Mouse (Mus musculus) liver, embryonic 12.5 days (tissue): ENCODE results near the gene Kifc3. TPM values are rescaled to one million over a fixed set of nuclear protein-coding genes. Genes with fewer than 3 reads are reported as not detected.

Experiments
- ATAC-seq: fragments of 200-750 bp; cut with Nextera tagmentation; 2 replicates; pipeline ENCODE4 v1.8.0; 2017; ENCODE audit warnings: moderate number of reproducible peaks, mild to moderate bottlenecking, moderate library complexity
- H3K27ac ChIP-seq: fragments of 300-500 bp; sonication (generic); 2 replicates; pipeline ENCODE4 v1.5.1; 2016; ENCODE audit warnings: mild to moderate bottlenecking
- H3K27me3 ChIP-seq: fragments of 300-500 bp; sonication (generic); replicated peaks from 2 replicates; pipeline ENCODE4 v1.6.1; 2016; ENCODE audit warnings: mild to moderate bottlenecking, moderate library complexity
- H3K36me3 ChIP-seq: fragments of 300-500 bp; sonication (generic); 2 replicates; pipeline ENCODE4 v1.6.1; 2016; ENCODE audit warnings: mild to moderate bottlenecking, moderate library complexity
- H3K4me1 ChIP-seq: fragments of 300-500 bp; sonication (generic); 2 replicates; pipeline ENCODE4 v1.6.1; 2016
- H3K4me2 ChIP-seq: fragments of 300-500 bp; sonication (generic); 2 replicates; pipeline ENCODE4 v1.6.1; 2016; ENCODE audit warnings: mild to moderate bottlenecking, moderate library complexity
- H3K4me3 ChIP-seq: fragments of 300-500 bp; sonication (generic); 2 replicates; pipeline ENCODE4 v1.5.1; 2016; ENCODE audit warnings: mild to moderate bottlenecking, moderate library complexity
- H3K9ac ChIP-seq: fragments of 300-500 bp; sonication (generic); 2 replicates; pipeline ENCODE4 v1.6.1; 2016; ENCODE audit warnings: mild to moderate bottlenecking, moderate library complexity
- H3K9me3 ChIP-seq: fragments of 300-500 bp; sonication (generic); replicated peaks from 2 replicates; pipeline ENCODE4 v1.6.1; 2016; ENCODE audit warnings: mild to moderate bottlenecking, moderate library complexity
- WGBS: fragments of 180-500 bp; shearing (Covaris S2); methylation state at CpG from one replicate; pipeline ENCODE4 v1.1.7; 2016; ENCODE audit not compliant: insufficient replicate concordance; 5-methylcytosine and 5-hydroxymethylcytosine counted together
- polyA plus RNA-seq: library from polyadenylated mRNA; unstranded; fragments of >200 nt; fragmentation: Nextera tagmentation; extraction: Ambion mirVana; gene quantifications from 2 replicates; pipeline ENCODE4 v1.2.1, GENCODE M21; 2016

The Kifc3 gene
- polyA plus RNA-seq, 1 experiment from 2014 or later, result 8.8 TPM

DNA sequence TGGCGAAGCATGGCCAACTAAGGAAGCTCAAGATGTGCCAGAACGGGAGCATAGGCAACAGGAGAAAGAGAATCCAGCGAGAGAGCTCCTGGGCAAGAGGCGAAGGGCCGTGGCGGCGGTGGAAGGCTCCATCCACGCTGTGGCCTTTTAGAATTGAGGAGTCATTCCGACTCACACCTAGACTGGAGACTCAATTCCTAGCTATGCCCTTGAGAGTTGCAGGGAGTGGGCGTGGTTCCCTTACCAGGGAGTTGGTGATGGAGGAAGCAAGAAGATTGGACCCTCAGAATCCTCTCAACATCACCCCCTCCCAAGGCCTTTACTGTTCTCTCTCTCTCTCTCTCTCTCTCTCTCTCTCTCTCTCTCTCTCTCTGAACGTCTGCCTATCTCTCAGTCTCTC lies 121.0 kb downstream of the Kifc3 start:
- Histone ChIP-seq H3K9me3 (no peaks in the 10 kb centered on the region), H3K4me3 (peak overlapping the region; percentile 89), H3K9ac (peak overlapping the region; percentile 84), H3K36me3 (peaks cover 36% of the 10 kb centered on the region), H3K4me2 (peak overlapping the region; percentile 87), H3K4me1 (peaks cover 55% of the 10 kb centered on the region), H3K27ac (peak overlapping the region; percentile 84), H3K27me3 (no peaks in the 10 kb centered on the region)
- ATAC-seq, result no peak
- WGBS, result 5% methylated on average over 11 of the region's 11 CpGs

- WGBS, result under 1% methylated on average over 47 of the region's 47 CpGs
- Histone ChIP-seq H3K9ac (peak within 1 kb of the TSS; percentile 84), H3K27me3 (no peaks in the 10 kb centered on the region), H3K4me1 (peaks cover 47% of the 10 kb centered on the region), H3K4me3 (peak within 1 kb of the TSS; percentile 89), H3K36me3 (peaks cover 31% of the 10 kb centered on the region), H3K4me2 (peak within 1 kb of the TSS; percentile 87), H3K9me3 (no peaks in the 10 kb centered on the region), H3K27ac (peak within 1 kb of the TSS; percentile 84)
- peak; percentile 93 for ATAC-seq
Observed at GRCm38 (mm10) chr8:95080381-95081341, 122.0 kb downstream of the Kifc3 start, which contains the start of gene Katnb1. Gene Katnb1 (plus strand): TSS chr8:95081186.

DNA sequence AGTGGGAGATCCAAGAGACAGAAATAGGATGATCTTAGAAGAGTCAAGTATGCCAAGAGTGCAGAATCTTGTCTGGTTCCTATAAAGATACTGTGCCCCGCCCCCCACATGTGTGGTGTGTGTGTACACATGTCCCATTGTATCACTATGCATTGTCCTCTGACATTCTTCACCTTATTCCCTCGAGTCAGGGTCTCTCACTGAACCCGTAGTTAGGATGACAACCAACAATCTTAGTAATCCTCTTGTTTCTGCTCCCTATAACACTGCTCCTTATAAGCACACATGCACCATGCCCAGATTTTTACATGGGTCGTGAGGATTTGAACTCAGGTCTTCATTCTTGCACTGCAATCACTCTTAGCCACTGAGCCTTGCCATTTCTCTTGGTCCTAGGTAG lies 123.3 kb downstream of the Kifc3 start:
- no peak overlapping the region for H3K9ac ChIP-seq
- no peak for ATAC-seq
- 76% methylated on average over 4 of the region's 4 CpGs for WGBS
- H3K27me3 ChIP-seq, result no peaks in the 10 kb centered on the region
- peak overlapping the region; percentile 87 for H3K4me2 ChIP-seq
- H3K9me3 ChIP-seq, result no peaks in the 10 kb centered on the region
- peaks cover 33% of the 10 kb centered on the region for H3K4me1 ChIP-seq
- no peak overlapping the region for H3K4me3 ChIP-seq
- H3K36me3 ChIP-seq, result peaks cover 18% of the 10 kb centered on the region
- no peak overlapping the region for H3K27ac ChIP-seq

GRCm38 (mm10) chr8:95078055-95078454 lies 124.6 kb downstream of the Kifc3 start:
- Histone ChIP-seq H3K4me1 (peaks cover 30% of the 10 kb centered on the region), H3K4me2 (no peak overlapping the region), H3K36me3 (peaks cover 6% of the 10 kb centered on the region; the same call in 1 of the 2 replicates), H3K9me3 (no peaks in the 10 kb centered on the region), H3K4me3 (no peak overlapping the region), H3K27me3 (no peaks in the 10 kb centered on the region), H3K9ac (no peak overlapping the region), H3K27ac (no peak overlapping the region)
- ATAC-seq, result no peak
- 63% methylated on average over 3 of the region's 3 CpGs for WGBS

GRCm38 (mm10) chr8:95076151-95076550 lies 126.5 kb downstream of the Kifc3 start:
- H3K4me2 ChIP-seq, result no peak overlapping the region
- H3K4me3 ChIP-seq, result no peak overlapping the region
- H3K27ac ChIP-seq, result no peak overlapping the region
- H3K4me1 ChIP-seq, result peaks cover 13% of the 10 kb centered on the region
- ATAC-seq, result no peak
- no peaks in the 10 kb centered on the region for H3K27me3 ChIP-seq
- H3K36me3 ChIP-seq, result no peaks in the 10 kb centered on the region
- 72% methylated on average over 17 of the region's 17 CpGs for WGBS
- no peaks in the 10 kb centered on the region for H3K9me3 ChIP-seq
- no peak overlapping the region for H3K9ac ChIP-seq

- Histone ChIP-seq H3K27ac (no peak overlapping the region), H3K4me3 (no peak overlapping the region), H3K9ac (no peak overlapping the region), H3K4me1 (peaks cover 13% of the 10 kb centered on the region), H3K27me3 (no peaks in the 10 kb centered on the region), H3K4me2 (no peak overlapping the region), H3K9me3 (no peaks in the 10 kb centered on the region), H3K36me3 (no peaks in the 10 kb centered on the region)
- ATAC-seq, result no peak
- 64% methylated on average over 3 of the region's 3 CpGs for WGBS
Observed at GRCm38 (mm10) chr8:95075504-95075903, 127.1 kb downstream of the Kifc3 start.

DNA sequence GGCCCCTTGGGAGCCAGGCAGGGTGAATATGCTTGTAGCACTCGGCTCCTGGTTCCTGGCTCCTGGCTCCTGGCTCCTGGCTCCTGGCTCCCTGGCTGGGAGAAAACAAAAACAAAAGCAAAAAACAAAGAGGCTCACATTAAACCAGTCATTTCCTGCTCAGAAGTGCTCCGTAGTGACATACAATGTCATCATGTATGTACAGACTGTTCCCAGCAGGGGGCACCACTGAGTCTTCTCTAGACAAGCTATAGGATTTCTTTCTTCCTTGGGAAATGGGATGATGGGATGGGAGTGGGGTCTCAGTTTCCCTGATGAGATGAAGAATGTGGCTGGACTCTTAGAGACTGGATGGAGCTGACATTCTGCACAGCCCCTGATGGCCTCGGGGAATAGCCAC lies 135.0 kb downstream of the Kifc3 start:
- ATAC-seq, result peak; percentile 49; the same call in 1 of the 2 replicates
- no peak overlapping the region for H3K27ac ChIP-seq

GRCm38 (mm10) chr8:95064531-95064930 lies 138.1 kb downstream of the Kifc3 start:
- Histone ChIP-seq H3K9me3 (no peaks in the 10 kb centered on the region), H3K4me1 (peaks cover 12% of the 10 kb centered on the region), H3K9ac (no peak overlapping the region), H3K27me3 (no peaks in the 10 kb centered on the region), H3K36me3 (no peaks in the 10 kb centered on the region), H3K4me3 (no peak overlapping the region), H3K4me2 (no peak overlapping the region), H3K27ac (no peak overlapping the region)
- no peak for ATAC-seq
- WGBS, result 85% methylated on average over 2 of the region's 2 CpGs

More for the DNA sequence above, 135.0 kb downstream of the Kifc3 start:
- Histone ChIP-seq H3K9ac (no peak overlapping the region), H3K9me3 (no peaks in the 10 kb centered on the region), H3K36me3 (no peaks in the 10 kb centered on the region), H3K4me2 (no peak overlapping the region), H3K4me1 (0 out of 2 replicates have a peak, but pooled peaks cover 3% of the 10 kb centered on the region), H3K4me3 (no peak overlapping the region), H3K27me3 (no peaks in the 10 kb centered on the region)
- WGBS, result 36% methylated on average over 3 of the region's 3 CpGs

GRCm38 (mm10) chr8:95059812-95060533 lies 142.6 kb downstream of the Kifc3 start:
- Histone ChIP-seq H3K4me3 (no peak overlapping the region), H3K9me3 (no peaks in the 10 kb centered on the region), H3K36me3 (no peaks in the 10 kb centered on the region), H3K27me3 (no peaks in the 10 kb centered on the region), H3K4me1 (peaks cover 48% of the 10 kb centered on the region), H3K4me2 (no peak overlapping the region), H3K9ac (no peak overlapping the region), H3K27ac (no peak overlapping the region)
- ATAC-seq, result no peak
- 43% methylated on average over 6 of the region's 6 CpGs for WGBS

GRCm38 (mm10) chr8:95058661-95059060 lies 144.0 kb downstream of the Kifc3 start:
- ATAC-seq, result no peak
- H3K9ac ChIP-seq, result no peak overlapping the region
- no peak overlapping the region for H3K27ac ChIP-seq
- peaks cover 59% of the 10 kb centered on the region for H3K4me1 ChIP-seq
- H3K9me3 ChIP-seq, result no peaks in the 10 kb centered on the region
- no peaks in the 10 kb centered on the region for H3K36me3 ChIP-seq
- H3K4me2 ChIP-seq, result no peak overlapping the region
- WGBS, result 23% methylated on average over 6 of the region's 6 CpGs
- no peak overlapping the region for H3K4me3 ChIP-seq
- no peaks in the 10 kb centered on the region for H3K27me3 ChIP-seq

DNA sequence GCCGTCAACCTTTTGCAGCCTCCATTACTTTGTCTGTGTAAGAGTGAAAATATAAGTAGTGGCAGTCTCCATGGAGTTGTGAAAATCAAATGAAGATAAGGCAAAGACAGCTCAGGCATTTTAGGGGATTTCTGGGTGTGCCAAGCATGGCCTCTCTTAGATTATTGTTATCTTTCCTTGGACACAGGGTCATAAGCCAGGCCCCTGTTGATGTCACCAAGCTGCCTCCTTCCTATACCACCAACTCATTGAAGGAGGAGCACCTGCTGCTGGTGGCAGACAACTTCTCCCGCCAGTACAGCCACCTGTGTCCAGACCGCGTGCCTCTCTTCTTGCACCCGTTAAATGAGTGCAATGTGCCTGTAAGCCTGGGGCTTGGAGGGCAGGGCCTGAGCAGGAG lies 146.2 kb downstream of the Kifc3 start:
- peaks cover 59% of the 10 kb centered on the region for H3K4me1 ChIP-seq
- H3K4me2 ChIP-seq, result peak overlapping the region; percentile 40
- peak overlapping the region; percentile 22; the same call in 1 of the 2 replicates for H3K27ac ChIP-seq
- H3K9me3 ChIP-seq, result no peaks in the 10 kb centered on the region
- ATAC-seq, result peak; percentile 83
- WGBS, result 39% methylated on average over 5 of the region's 5 CpGs
- no peak overlapping the region for H3K4me3 ChIP-seq
- H3K36me3 ChIP-seq, result no peaks in the 10 kb centered on the region
- H3K27me3 ChIP-seq, result no peaks in the 10 kb centered on the region
- no peak overlapping the region; the same call in 1 of the 2 replicates for H3K9ac ChIP-seq
